Mouse (Mus musculus): ENCODE results near the gene Polr1c.
A peak's percentile ranks its signal among the peaks of the same experiment; 100 is the strongest.

Gene Polr1c

GRCm38 (mm10) chr17:46247512-46248188 lies at the start of gene Polr1c, which contains the start of gene Yipf3:
Gene Polr1c, minus strand, starts transcription at chr17:46248054.
Gene Yipf3, plus strand, starts transcription at chr17:46248080.
- DNase-seq, result peak; percentile 97

GRCm38 (mm10) chr17:46297028-46297363 lies 49.1 kb upstream of the Polr1c start:
- no peak for DNase-seq

GRCm38 (mm10) chr17:46296601-46297000 lies 48.7 kb upstream of the Polr1c start:
- no peak for DNase-seq

GRCm38 (mm10) chr17:46287678-46288095 lies 39.8 kb upstream of the Polr1c start:
- peak; percentile 50 for DNase-seq

GRCm38 (mm10) chr17:46285407-46285806 lies 37.6 kb upstream of the Polr1c start:
- no peak for DNase-seq

GRCm38 (mm10) chr17:46284653-46285052 lies 36.8 kb upstream of the Polr1c start:
- DNase-seq, result no peak

GRCm38 (mm10) chr17:46283911-46284310 lies 36.1 kb upstream of the Polr1c start:
- DNase-seq, result no peak

- no peak for DNase-seq
These were observed 35.3 kb upstream of the Polr1c start for GRCm38 (mm10) chr17:46283140-46283539.

- peak; percentile 87 for DNase-seq
These were observed 34.7 kb upstream of the Polr1c start, which contains the start of gene Tjap1 for GRCm38 (mm10) chr17:46282483-46283123. Gene Tjap1, minus strand, starts transcription at chr17:46283026.

- DNase-seq, result no peak
These were observed 30.3 kb upstream of the Polr1c start for GRCm38 (mm10) chr17:46278011-46278765.

- no peak for DNase-seq
These were observed 29.7 kb upstream of the Polr1c start for GRCm38 (mm10) chr17:46277586-46277985.

GRCm38 (mm10) chr17:46275506-46275905 lies 27.7 kb upstream of the Polr1c start:
- no peak for DNase-seq

GRCm38 (mm10) chr17:46275034-46275433 lies 27.2 kb upstream of the Polr1c start:
- DNase-seq, result no peak

- DNase-seq, result no peak
These were observed 26.6 kb upstream of the Polr1c start for GRCm38 (mm10) chr17:46274465-46274864.

- DNase-seq, result no peak
These were observed 26.0 kb upstream of the Polr1c start for GRCm38 (mm10) chr17:46273803-46274236.

- DNase-seq, result no peak
These were observed 24.8 kb upstream of the Polr1c start for GRCm38 (mm10) chr17:46272675-46273074.

GRCm38 (mm10) chr17:46272058-46272457 lies 24.2 kb upstream of the Polr1c start:
- no peak for DNase-seq

- DNase-seq, result peak; percentile 40
These were observed 22.1 kb upstream of the Polr1c start for GRCm38 (mm10) chr17:46269771-46270534.

GRCm38 (mm10) chr17:46268026-46268720 lies 20.3 kb upstream of the Polr1c start:
- DNase-seq, result no peak

GRCm38 (mm10) chr17:46267511-46267910 lies 19.7 kb upstream of the Polr1c start:
- no peak for DNase-seq

- no peak for DNase-seq
These were observed 19.1 kb upstream of the Polr1c start for GRCm38 (mm10) chr17:46266986-46267385.

GRCm38 (mm10) chr17:46265918-46266618 lies 18.2 kb upstream of the Polr1c start:
- peak; percentile 83 for DNase-seq

All from lung, postnatal 36 days (tissue).